Mouse (Mus musculus) fibroblast of lung, adult 2 months (primary cell): ENCODE results near the gene Ttll7.

Experiments
- DNase-seq: peaks from one replicate; pipeline ENCODE4 v3.0.0-alpha.2; 2011; ENCODE audit warnings: low read depth

The Ttll7 gene

DNA sequence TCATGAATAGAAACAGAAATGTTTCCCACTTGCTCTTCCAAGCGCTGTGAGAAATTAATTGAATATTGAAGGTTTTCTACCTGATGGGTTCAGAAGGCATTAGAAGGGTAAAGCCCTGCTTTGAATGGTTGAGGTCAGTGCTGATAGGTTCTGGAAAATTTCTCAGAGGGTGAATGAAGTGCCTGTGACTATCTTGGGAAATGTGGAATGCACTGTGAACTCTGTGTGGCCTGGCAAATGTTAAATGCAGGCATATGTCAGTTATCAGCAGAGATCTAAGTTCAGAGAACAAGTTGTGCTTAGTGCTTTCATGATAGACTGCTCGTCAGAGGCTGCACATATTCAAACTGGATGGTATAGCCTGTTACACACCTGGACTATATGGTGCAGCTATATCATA, 147.0 kb downstream of the Ttll7 start:
- DNase-seq = no peak

DNA sequence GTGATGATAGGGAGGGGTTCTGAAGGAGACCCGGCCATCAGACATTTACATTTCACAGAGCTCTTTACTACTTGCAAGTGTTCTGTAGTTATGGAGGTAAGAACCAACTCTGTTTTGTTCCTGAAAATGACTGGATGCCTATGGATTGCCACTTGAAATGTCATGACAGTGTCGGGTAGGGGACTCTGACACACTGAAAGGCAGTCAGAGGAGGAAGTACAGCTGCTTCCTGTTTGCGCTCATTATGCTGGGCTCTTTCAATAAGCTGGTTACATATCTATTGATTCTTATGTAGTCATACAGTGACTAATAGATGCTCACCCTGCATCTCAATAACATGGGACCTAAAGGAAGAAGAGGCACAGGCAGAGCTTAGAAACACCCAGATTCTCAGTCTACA, 148.8 kb downstream of the Ttll7 start:
- DNase-seq = no peak

DNA sequence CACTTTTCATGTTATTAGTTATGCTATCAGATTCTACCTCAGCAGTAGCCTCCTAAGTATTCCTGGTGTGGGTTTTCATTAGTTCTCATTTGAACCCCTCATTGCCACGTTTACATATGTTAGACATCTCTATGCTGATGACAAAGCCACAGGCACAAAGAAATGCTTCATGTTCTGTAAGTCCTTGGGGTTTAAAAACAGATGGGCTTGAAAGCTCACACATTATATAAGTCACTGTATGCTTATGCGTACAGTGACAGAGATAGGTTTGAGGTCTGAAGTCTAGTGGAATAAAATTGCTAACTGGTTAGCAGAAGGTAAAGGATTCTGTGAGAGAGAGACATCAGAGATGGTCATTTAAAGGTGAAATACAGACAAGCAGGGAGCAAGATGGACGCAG, 149.4 kb downstream of the Ttll7 start:
- DNase-seq = no peak

DNA sequence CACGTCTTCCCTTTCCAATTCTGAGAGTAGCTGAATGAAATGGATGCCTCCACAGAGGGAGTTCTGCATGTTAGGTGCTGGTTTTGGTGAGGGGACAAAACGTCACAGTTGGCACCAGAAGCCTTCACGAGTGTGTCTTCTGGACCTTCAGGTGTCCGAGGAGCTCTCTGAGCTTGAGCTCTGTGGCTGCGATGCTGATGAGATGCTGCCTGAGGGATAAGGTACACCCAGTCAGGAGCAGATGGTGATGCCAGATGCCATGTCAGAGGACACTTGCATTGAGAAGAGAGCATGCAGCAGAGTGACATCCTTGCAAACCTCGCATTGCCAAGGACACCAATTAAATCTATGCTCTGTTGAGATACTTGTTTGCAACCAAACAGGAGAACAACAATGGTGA, 164.3 kb downstream of the Ttll7 start:
- DNase-seq = no peak

DNA sequence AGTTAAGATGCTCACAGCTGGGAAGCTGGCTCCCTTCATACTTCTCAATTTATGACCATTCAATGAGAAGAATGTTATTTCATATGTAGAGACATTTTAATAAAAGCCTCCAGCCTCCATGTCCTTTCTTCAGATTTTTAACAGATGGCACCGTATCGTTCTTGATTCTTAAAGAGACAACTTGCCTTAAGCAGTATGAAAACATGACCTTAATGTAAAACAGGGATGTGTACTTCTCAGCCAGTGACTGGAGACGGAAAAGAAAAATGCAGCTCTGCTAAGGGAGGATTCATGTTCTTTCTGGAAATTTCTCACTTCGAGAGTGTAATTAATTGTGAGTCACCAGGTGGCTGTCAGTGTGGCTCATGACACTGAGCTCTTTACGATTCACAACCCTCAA, 167.3 kb downstream of the Ttll7 start:
- DNase-seq = no peak

DNA sequence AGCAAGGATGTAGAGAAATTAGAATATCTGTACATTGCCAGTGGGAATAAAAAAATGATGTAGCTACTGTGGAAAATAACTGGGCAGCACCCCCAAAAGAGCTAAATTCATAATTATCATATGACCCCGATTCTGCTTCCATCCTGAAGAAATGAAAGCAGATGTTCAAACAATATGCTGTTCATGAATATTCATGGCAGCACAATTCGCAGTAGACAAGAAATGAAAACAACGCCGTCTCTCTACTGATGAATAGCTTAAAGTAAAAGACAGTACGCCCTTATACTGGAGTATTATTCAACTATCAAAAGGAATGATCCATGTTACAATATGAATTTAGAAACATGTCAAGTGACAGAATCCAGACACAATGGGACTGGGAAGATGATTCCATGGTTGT, 174.1 kb downstream of the Ttll7 start:
- DNase-seq = no peak

DNA sequence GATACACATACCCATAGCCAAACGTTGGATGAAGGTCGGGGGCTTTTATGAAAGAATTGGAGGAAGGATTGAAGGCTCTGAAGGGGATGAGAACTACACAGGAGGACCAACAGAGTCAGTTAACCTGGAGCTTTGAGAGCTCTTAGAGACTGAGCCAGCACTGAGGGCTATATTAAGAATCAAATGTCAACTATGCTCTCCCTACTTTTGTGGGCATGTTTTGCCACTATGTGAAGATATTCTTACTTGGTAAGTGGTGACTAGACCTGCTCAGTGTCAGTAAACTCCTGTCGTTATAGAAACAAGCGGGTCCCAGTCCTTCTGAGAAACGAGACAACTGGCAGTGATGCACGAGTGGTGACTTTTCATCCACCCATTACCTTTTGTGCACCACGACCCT, 176.2 kb downstream of the Ttll7 start:
- DNase-seq = no peak

DNA sequence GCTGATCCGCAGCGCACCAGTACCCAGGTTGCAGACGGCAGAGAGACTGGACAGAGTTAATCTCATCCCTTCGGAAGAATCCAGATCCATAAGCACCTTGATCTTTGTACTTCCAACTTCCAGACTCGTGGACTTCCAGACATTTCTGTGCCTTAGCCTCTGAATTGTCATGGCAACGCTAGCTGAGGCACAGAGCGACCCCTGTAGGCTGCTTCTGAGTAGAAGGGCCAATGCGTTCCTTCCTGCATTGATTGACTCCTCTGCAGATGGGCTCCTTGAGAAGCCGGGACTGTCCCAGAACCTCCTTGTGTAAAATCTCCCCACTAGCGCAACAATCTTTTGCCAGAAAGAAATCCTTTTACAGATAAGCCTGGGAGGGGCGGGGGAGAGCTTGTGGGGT, 177.6 kb downstream of the Ttll7 start:
- DNase-seq = no peak

DNA sequence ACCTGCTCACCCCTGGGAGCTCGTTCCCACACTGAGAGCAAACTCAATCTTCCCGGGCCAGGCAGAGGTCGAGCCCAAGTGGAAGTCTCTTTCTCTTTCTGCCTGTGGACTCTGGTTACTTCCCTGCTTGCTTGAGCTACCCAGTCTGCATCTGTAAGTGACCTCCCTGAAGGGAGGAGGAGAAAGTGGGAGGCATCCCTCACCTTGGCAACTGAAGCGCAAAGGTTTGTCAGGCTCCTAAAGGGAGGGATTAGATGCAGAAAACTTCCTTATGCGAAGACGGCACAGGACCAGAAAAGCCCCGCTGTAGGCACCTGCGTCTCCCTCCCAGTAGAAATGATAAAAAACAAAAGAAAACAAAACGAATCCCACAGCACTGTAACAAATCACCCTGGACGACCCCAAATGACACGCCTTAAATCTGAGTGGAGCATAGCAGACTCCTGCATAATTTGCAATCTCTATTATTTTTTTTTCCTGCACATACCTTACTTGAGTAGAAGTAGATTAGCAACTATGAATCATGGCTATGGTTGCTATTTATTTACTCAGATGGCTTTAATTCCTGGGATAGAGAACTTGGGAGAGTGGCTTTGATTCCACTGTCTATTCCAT, 178.2 kb downstream of the Ttll7 start:
- no peak for DNase-seq
